Mouse (Mus musculus): ENCODE measurements at regions not wholly inside any gene's neighbourhood (a gene's known extent, or its start where the extent isn't known, plus 50 kb on each side); places are given as distances from the start of the nearest gene placed in this dataset.

- DNase-seq (ENCODE audit: extremely low spot score, low spot score), result no peak
Observed at GRCm38 (mm10) chr7:135882306-135882705, 166.1 kb upstream of the Mki67 start.

- no peak for DNase-seq (ENCODE audit: extremely low spot score, low spot score)
Observed at GRCm38 (mm10) chr7:135888598-135888997, 172.4 kb upstream of the Mki67 start.

- peak; percentile 58 for DNase-seq (ENCODE audit: extremely low spot score, low spot score)
Observed at GRCm38 (mm10) chr7:135889016-135889726, 173.0 kb upstream of the Mki67 start.

GRCm38 (mm10) chr7:135898876-135899275, 182.7 kb upstream of the Mki67 start:
- no peak for DNase-seq (ENCODE audit: extremely low spot score, low spot score)

GRCm38 (mm10) chr7:135899765-135900164, 183.6 kb upstream of the Mki67 start:
- DNase-seq (ENCODE audit: extremely low spot score, low spot score), result no peak

GRCm38 (mm10) chr7:135900861-135901321, 184.7 kb upstream of the Mki67 start:
- peak; percentile 25 for DNase-seq (ENCODE audit: extremely low spot score, low spot score)

GRCm38 (mm10) chr7:135902106-135903055, 186.2 kb upstream of the Mki67 start:
- DNase-seq (ENCODE audit: extremely low spot score, low spot score), result peak; percentile 19

- DNase-seq (ENCODE audit: extremely low spot score, low spot score), result no peak
Observed at GRCm38 (mm10) chr7:135911376-135911775, 195.2 kb upstream of the Mki67 start.

GRCm38 (mm10) chr7:135913923-135914634, 197.9 kb upstream of the Mki67 start:
- DNase-seq (ENCODE audit: extremely low spot score, low spot score), result no peak

GRCm38 (mm10) chr7:135923876-135924275, 207.7 kb upstream of the Mki67 start:
- DNase-seq (ENCODE audit: extremely low spot score, low spot score), result no peak

- DNase-seq (ENCODE audit: extremely low spot score, low spot score), result no peak
Observed at GRCm38 (mm10) chr7:135924641-135925040, 208.5 kb upstream of the Mki67 start.

- DNase-seq (ENCODE audit: extremely low spot score, low spot score), result no peak
Observed at GRCm38 (mm10) chr7:135930091-135930490, 213.9 kb upstream of the Mki67 start.

GRCm38 (mm10) chr7:135932595-135933175, 216.5 kb upstream of the Mki67 start:
- DNase-seq (ENCODE audit: extremely low spot score, low spot score), result no peak

- no peak for DNase-seq (ENCODE audit: extremely low spot score, low spot score)
Observed at GRCm38 (mm10) chr7:135935180-135935579, 219.0 kb upstream of the Mki67 start.

GRCm38 (mm10) chr7:135937465-135937864, 221.3 kb upstream of the Mki67 start:
- DNase-seq (ENCODE audit: extremely low spot score, low spot score), result no peak

GRCm38 (mm10) chr7:135939341-135939740, 223.2 kb upstream of the Mki67 start:
- no peak for DNase-seq (ENCODE audit: extremely low spot score, low spot score)

- no peak for DNase-seq (ENCODE audit: extremely low spot score, low spot score)
Observed at GRCm38 (mm10) chr7:135942826-135943225, 226.7 kb upstream of the Mki67 start.

GRCm38 (mm10) chr7:135946071-135946646, 230.0 kb upstream of the Mki67 start:
- DNase-seq (ENCODE audit: extremely low spot score, low spot score), result no peak

- no peak for DNase-seq (ENCODE audit: extremely low spot score, low spot score)
Observed at GRCm38 (mm10) chr7:135961026-135961425, 244.9 kb upstream of the Mki67 start.

GRCm38 (mm10) chr7:135965528-135965927, 249.4 kb upstream of the Mki67 start:
- DNase-seq (ENCODE audit: extremely low spot score, low spot score), result no peak

GRCm38 (mm10) chr7:135966231-135966630, 250.1 kb upstream of the Mki67 start:
- DNase-seq (ENCODE audit: extremely low spot score, low spot score), result no peak
